Mouse (Mus musculus) embryonic fibroblast, embryonic 13.5 days (primary cell): ENCODE measurements around the gene Hectd2. TPM values are rescaled to one million over a fixed set of nuclear protein-coding genes. Genes with fewer than 3 reads are reported as not detected.

ENCODE experiments used
- H3K27ac ChIP-seq: 2 replicates; pipeline ENCODE4 v1.5.1; 2012; ENCODE audit warnings: low read length, control low read depth, inconsistent platforms; ENCODE audit not compliant: insufficient read depth
- H3K4me1 ChIP-seq: 2 replicates; pipeline ENCODE4 v1.6.1; 2011; ENCODE audit warnings: low read length; ENCODE audit not compliant: control insufficient read depth, insufficient read depth
- H3K4me3 ChIP-seq: 2 replicates; pipeline ENCODE4 v1.5.1; 2011; ENCODE audit warnings: mild to moderate bottlenecking, control low read depth, low read length; ENCODE audit not compliant: insufficient read depth
- CTCF ChIP-seq: IDR thresholded peaks from 2 replicates; pipeline ENCODE4 v1.5.1; 2011; ENCODE audit warnings: mild to moderate bottlenecking, control low read depth, low read length, moderate library complexity, borderline replicate concordance; ENCODE audit not compliant: insufficient read depth
- POLR2A ChIP-seq: IDR thresholded peaks from 2 replicates; pipeline ENCODE4 v1.6.1; 2011; ENCODE audit warnings: low read depth, mild to moderate bottlenecking, control low read depth, low read length, moderate library complexity
- polyA plus RNA-seq: library from polyadenylated mRNA; stranded (reverse); fragments of >200 nt; gene quantifications from 2 replicates; pipeline ENCODE4 v1.2.4, GENCODE M21; 2011; ENCODE audit warnings: low read depth; ENCODE audit not compliant: missing spikeins, insufficient read length

Hectd2 gene
- polyA plus RNA-seq, 1 experiment, result 9.1 TPM

GRCm38 (mm10) chr19:36637948-36638587, 83.6 kb downstream of the Hectd2 start:
- no peak overlapping the region for H3K27ac ChIP-seq

GRCm38 (mm10) chr19:36639072-36639471, 84.6 kb downstream of the Hectd2 start:
- H3K4me3 ChIP-seq, result no peak overlapping the region
- TF ChIP-seq CTCF, result no peak
- TF ChIP-seq POLR2A, result no peak
- H3K27ac ChIP-seq, result no peak overlapping the region
- H3K4me1 ChIP-seq, result no peaks in the 10 kb centered on the region

More at GRCm38 (mm10) chr19:36637948-36638587, 83.6 kb downstream of the Hectd2 start:
- no peak for TF ChIP-seq POLR2A
- TF ChIP-seq CTCF, result no peak
- H3K4me3 ChIP-seq, result no peak overlapping the region
- H3K4me1 ChIP-seq, result no peaks in the 10 kb centered on the region

GRCm38 (mm10) chr19:36641128-36641527, 86.7 kb downstream of the Hectd2 start:
- Histone ChIP-seq H3K4me3 (no peak overlapping the region), H3K27ac (no peak overlapping the region), H3K4me1 (no peaks in the 10 kb centered on the region; the same call in 1 of the 2 replicates)
- TF ChIP-seq CTCF, result no peak
- TF ChIP-seq POLR2A, result no peak

- Histone ChIP-seq H3K27ac (no peak overlapping the region), H3K4me1 (no peaks in the 10 kb centered on the region; the same call in 1 of the 2 replicates), H3K4me3 (no peak overlapping the region)
- TF ChIP-seq POLR2A (no peak), CTCF (no peak)
Observed at GRCm38 (mm10) chr19:36645308-36645889, 91.0 kb downstream of the Hectd2 start.

GRCm38 (mm10) chr19:36646132-36646828, 91.8 kb downstream of the Hectd2 start:
- Histone ChIP-seq H3K4me1 (no peaks in the 10 kb centered on the region; the same call in 1 of the 2 replicates), H3K4me3 (no peak overlapping the region), H3K27ac (no peak overlapping the region)
- TF ChIP-seq CTCF (no peak), POLR2A (no peak)

GRCm38 (mm10) chr19:36652686-36653085, 98.2 kb downstream of the Hectd2 start:
- Histone ChIP-seq H3K4me1 (no peaks in the 10 kb centered on the region), H3K27ac (no peak overlapping the region), H3K4me3 (no peak overlapping the region)
- TF ChIP-seq CTCF, result no peak
- no peak for TF ChIP-seq POLR2A

- Histone ChIP-seq H3K27ac (no peak overlapping the region), H3K4me1 (no peaks in the 10 kb centered on the region), H3K4me3 (no peak overlapping the region)
- TF ChIP-seq CTCF (no peak), POLR2A (no peak)
Observed at GRCm38 (mm10) chr19:36662734-36663133, 108.3 kb downstream of the Hectd2 start.

- Histone ChIP-seq H3K4me1 (no peaks in the 10 kb centered on the region), H3K4me3 (no peak overlapping the region), H3K27ac (no peak overlapping the region)
- no peak for TF ChIP-seq CTCF
Observed at GRCm38 (mm10) chr19:36663918-36664317, 109.5 kb downstream of the Hectd2 start.

- TF ChIP-seq CTCF (no peak), POLR2A (no peak)
- Histone ChIP-seq H3K27ac (no peak overlapping the region), H3K4me3 (no peak overlapping the region), H3K4me1 (no peaks in the 10 kb centered on the region)
Observed at GRCm38 (mm10) chr19:36664417-36664816, 110.0 kb downstream of the Hectd2 start.

GRCm38 (mm10) chr19:36665206-36665605, 110.8 kb downstream of the Hectd2 start:
- Histone ChIP-seq H3K4me1 (no peaks in the 10 kb centered on the region), H3K4me3 (no peak overlapping the region), H3K27ac (no peak overlapping the region)
- TF ChIP-seq CTCF, result no peak
- TF ChIP-seq POLR2A, result no peak
